Mouse (Mus musculus) testis, adult 2 months (tissue): ENCODE results near the gene Pip4k2a.

ENCODE experiments used
- CTCF ChIP-seq: fragments of 200-500 bp; IDR thresholded peaks from 2 replicates; pipeline ENCODE4 v1.5.1; 2012; ENCODE audit warnings: low read depth, mild to moderate bottlenecking, inconsistent platforms, low read length, moderate library complexity; ENCODE audit not compliant: control insufficient read depth, insufficient read depth, insufficient replicate concordance
- POLR2A ChIP-seq: fragments of 200-500 bp; IDR thresholded peaks from 2 replicates; pipeline ENCODE4 v1.6.1; 2012; ENCODE audit warnings: low read depth, mild to moderate bottlenecking, inconsistent platforms, low read length, moderate library complexity; ENCODE audit not compliant: control insufficient read depth

- TF ChIP-seq CTCF (no peak), POLR2A (no peak)
Measured at GRCm38 (mm10) chr2:18928597-18929257, 69.2 kb downstream of the Pip4k2a start.
